Mouse (Mus musculus): ENCODE results near the gene Nrip1. TPM values are rescaled to one million over a fixed set of nuclear protein-coding genes. Genes with fewer than 3 reads are reported as not detected.

The Nrip1 gene
- polyA plus RNA-seq, 1 experiment = 2.4 TPM

GRCm38 (mm10) chr16:76365790-76366406, 7.7 kb downstream of the Nrip1 start:
- Histone ChIP-seq H3K36me3 (ENCODE audit: control insufficient read depth, insufficient read depth) (peaks cover 14% of the 10 kb centered on the region), H3K79me3 (ENCODE audit: low read depth) (peaks cover 89% of the 10 kb centered on the region), H3K79me2 (ENCODE audit: control insufficient read depth, insufficient read depth) (peaks cover 100% of the 10 kb centered on the region), H3K4me3 (ENCODE audit: insufficient read depth, poor library complexity, severe bottlenecking) (no peak overlapping the region), H3K27me3 (ENCODE audit: control insufficient read depth, insufficient read depth, insufficient read length) (no peaks in the 10 kb centered on the region), H3ac (ENCODE audit: control insufficient read depth, insufficient read length, low read depth) (no peak overlapping the region)
- TF ChIP-seq CTCF (IDR thresholded peaks at IDR 0.05; ENCODE audit: control insufficient read depth, insufficient read depth, insufficient read length) (no peak), MAX (IDR thresholded peaks at IDR 0.05) (no peak)

GRCm38 (mm10) chr16:76365237-76365636, 8.4 kb downstream of the Nrip1 start:
- H3K4me3 ChIP-seq (ENCODE audit: insufficient read depth, poor library complexity, severe bottlenecking) = no peak overlapping the region
- TF ChIP-seq MAX (IDR thresholded peaks at IDR 0.05) (no peak), FOSL1 (IDR thresholded peaks at IDR 0.05; ENCODE audit: insufficient read depth, low read length, poor library complexity, severe bottlenecking) (no peak), CTCF (IDR thresholded peaks at IDR 0.05; ENCODE audit: control insufficient read depth, insufficient read depth, insufficient read length) (no peak), MYOD1 (IDR thresholded peaks at IDR 0.05; ENCODE audit: control insufficient read depth, insufficient read length, low read depth) (no peak), CEBPB (IDR thresholded peaks at IDR 0.05; ENCODE audit: low read depth) (no peak), MYOG (IDR thresholded peaks at IDR 0.05; ENCODE audit: control insufficient read depth, extremely low read depth, insufficient read length) (no peak), USF1 (IDR thresholded peaks at IDR 0.05; ENCODE audit: low read depth) (no peak)
- H3K79me3 ChIP-seq (ENCODE audit: low read depth) = peaks cover 86% of the 10 kb centered on the region
- H3K27me3 ChIP-seq (ENCODE audit: control insufficient read depth, insufficient read depth, insufficient read length) = no peaks in the 10 kb centered on the region
- H3ac ChIP-seq (ENCODE audit: control insufficient read depth, insufficient read length, low read depth) = no peak overlapping the region
- peaks cover 100% of the 10 kb centered on the region for H3K79me2 ChIP-seq (ENCODE audit: control insufficient read depth, insufficient read depth)
- H3K36me3 ChIP-seq (ENCODE audit: control insufficient read depth, insufficient read depth) = peaks cover 14% of the 10 kb centered on the region

- no peak overlapping the region for H3K4me3 ChIP-seq (ENCODE audit: insufficient read depth, poor library complexity, severe bottlenecking)
- no peak for TF ChIP-seq MYOG (IDR thresholded peaks at IDR 0.05; ENCODE audit: control insufficient read depth, extremely low read depth, insufficient read length)
- no peak for TF ChIP-seq FOSL1 (IDR thresholded peaks at IDR 0.05; ENCODE audit: insufficient read depth, low read length, poor library complexity, severe bottlenecking)
- no peak for TF ChIP-seq USF1 (IDR thresholded peaks at IDR 0.05; ENCODE audit: low read depth)
- TF ChIP-seq CTCF (IDR thresholded peaks at IDR 0.05; ENCODE audit: control insufficient read depth, insufficient read depth, insufficient read length) = no peak
- TF ChIP-seq CEBPB (IDR thresholded peaks at IDR 0.05; ENCODE audit: low read depth) = no peak
- no peak for TF ChIP-seq MYOD1 (IDR thresholded peaks at IDR 0.05; ENCODE audit: control insufficient read depth, insufficient read length, low read depth)
- TF ChIP-seq MAX (IDR thresholded peaks at IDR 0.05) = no peak
- peaks cover 100% of the 10 kb centered on the region for H3K79me2 ChIP-seq (ENCODE audit: control insufficient read depth, insufficient read depth)
- H3K27me3 ChIP-seq (ENCODE audit: control insufficient read depth, insufficient read depth, insufficient read length) = no peaks in the 10 kb centered on the region
- no peak overlapping the region for H3ac ChIP-seq (ENCODE audit: control insufficient read depth, insufficient read length, low read depth)
- H3K79me3 ChIP-seq (ENCODE audit: low read depth) = peaks cover 80% of the 10 kb centered on the region
- peaks cover 14% of the 10 kb centered on the region for H3K36me3 ChIP-seq (ENCODE audit: control insufficient read depth, insufficient read depth)
These were observed 10.0 kb downstream of the Nrip1 start for GRCm38 (mm10) chr16:76363641-76364040.

- TF ChIP-seq MYOG (IDR thresholded peaks at IDR 0.05; ENCODE audit: control insufficient read depth, extremely low read depth, insufficient read length) (no peak), USF1 (IDR thresholded peaks at IDR 0.05; ENCODE audit: low read depth) (no peak), CTCF (IDR thresholded peaks at IDR 0.05; ENCODE audit: control insufficient read depth, insufficient read depth, insufficient read length) (no peak), FOSL1 (IDR thresholded peaks at IDR 0.05; ENCODE audit: insufficient read depth, low read length, poor library complexity, severe bottlenecking) (no peak), MAX (IDR thresholded peaks at IDR 0.05) (no peak), CEBPB (IDR thresholded peaks at IDR 0.05; ENCODE audit: low read depth) (no peak), MYOD1 (IDR thresholded peaks at IDR 0.05; ENCODE audit: control insufficient read depth, insufficient read length, low read depth) (no peak)
- Histone ChIP-seq H3K79me3 (ENCODE audit: low read depth) (peaks cover 78% of the 10 kb centered on the region), H3K36me3 (ENCODE audit: control insufficient read depth, insufficient read depth) (peaks cover 19% of the 10 kb centered on the region), H3K27me3 (ENCODE audit: control insufficient read depth, insufficient read depth, insufficient read length) (no peaks in the 10 kb centered on the region), H3K4me3 (ENCODE audit: insufficient read depth, poor library complexity, severe bottlenecking) (no peak overlapping the region), H3ac (ENCODE audit: control insufficient read depth, insufficient read length, low read depth) (no peak overlapping the region), H3K79me2 (ENCODE audit: control insufficient read depth, insufficient read depth) (peaks cover 100% of the 10 kb centered on the region)
These were observed 10.6 kb downstream of the Nrip1 start for GRCm38 (mm10) chr16:76362982-76363381.

DNA sequence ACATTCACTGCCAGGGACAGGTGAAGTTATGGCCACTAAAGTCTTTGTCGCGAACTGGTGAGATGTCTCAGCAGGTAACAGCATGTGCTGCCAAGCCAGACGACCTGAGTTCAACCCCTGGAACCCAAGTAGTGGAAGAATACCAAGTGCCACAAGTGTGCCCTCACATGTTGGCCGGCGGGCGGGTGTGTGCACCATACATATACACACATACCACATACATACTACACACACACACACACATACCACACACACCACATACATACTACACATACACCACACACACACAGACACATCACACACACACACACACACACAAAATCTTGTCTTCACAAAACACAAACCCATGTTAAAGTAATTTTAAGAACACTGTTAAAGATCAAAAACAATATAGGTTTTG, 13.2 kb downstream of the Nrip1 start:
- no peak for TF ChIP-seq MYOD1 (IDR thresholded peaks at IDR 0.05; ENCODE audit: control insufficient read depth, insufficient read length, low read depth)
- no peak for TF ChIP-seq CEBPB (IDR thresholded peaks at IDR 0.05; ENCODE audit: low read depth)
- no peak for TF ChIP-seq USF1 (IDR thresholded peaks at IDR 0.05; ENCODE audit: low read depth)
- TF ChIP-seq CTCF (IDR thresholded peaks at IDR 0.05; ENCODE audit: control insufficient read depth, insufficient read depth, insufficient read length) = no peak
- H3K27me3 ChIP-seq (ENCODE audit: control insufficient read depth, insufficient read depth, insufficient read length) = no peaks in the 10 kb centered on the region
- H3K36me3 ChIP-seq (ENCODE audit: control insufficient read depth, insufficient read depth) = peaks cover 8% of the 10 kb centered on the region
- peaks cover 100% of the 10 kb centered on the region for H3K79me2 ChIP-seq (ENCODE audit: control insufficient read depth, insufficient read depth)
- peaks cover 70% of the 10 kb centered on the region for H3K79me3 ChIP-seq (ENCODE audit: low read depth)
- no peak overlapping the region for H3K4me3 ChIP-seq (ENCODE audit: insufficient read depth, poor library complexity, severe bottlenecking)
- no peak overlapping the region for H3ac ChIP-seq (ENCODE audit: control insufficient read depth, insufficient read length, low read depth)

DNA sequence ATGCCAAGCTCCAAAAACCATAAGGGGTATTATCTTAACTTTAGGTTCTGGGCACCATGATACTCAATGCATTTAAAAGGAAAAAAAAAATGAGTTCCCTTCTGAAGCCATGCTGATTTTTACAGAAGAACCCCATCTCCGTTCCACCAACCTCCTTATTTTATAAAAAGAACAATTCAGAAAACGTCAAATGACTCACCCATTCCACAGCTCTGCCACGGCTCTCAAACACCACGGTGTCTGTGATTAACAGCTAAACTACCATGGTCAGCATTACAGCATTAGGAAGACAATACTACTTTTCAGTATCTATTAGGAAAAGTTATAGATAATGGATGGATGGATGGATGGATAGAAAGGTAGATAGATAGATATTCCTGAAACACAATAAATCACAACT, 14.9 kb downstream of the Nrip1 start:
- Histone ChIP-seq H3K79me3 (ENCODE audit: low read depth) (peaks cover 65% of the 10 kb centered on the region), H3K4me3 (ENCODE audit: insufficient read depth, poor library complexity, severe bottlenecking) (no peak overlapping the region), H3ac (ENCODE audit: control insufficient read depth, insufficient read length, low read depth) (no peak overlapping the region), H3K36me3 (ENCODE audit: control insufficient read depth, insufficient read depth) (peaks cover 8% of the 10 kb centered on the region), H3K27me3 (ENCODE audit: control insufficient read depth, insufficient read depth, insufficient read length) (no peaks in the 10 kb centered on the region), H3K79me2 (ENCODE audit: control insufficient read depth, insufficient read depth) (peaks cover 100% of the 10 kb centered on the region)
- TF ChIP-seq USF1 (IDR thresholded peaks at IDR 0.05; ENCODE audit: low read depth) (no peak), FOSL1 (IDR thresholded peaks at IDR 0.05; ENCODE audit: insufficient read depth, low read length, poor library complexity, severe bottlenecking) (no peak), CTCF (IDR thresholded peaks at IDR 0.05; ENCODE audit: control insufficient read depth, insufficient read depth, insufficient read length) (no peak), MAX (IDR thresholded peaks at IDR 0.05) (no peak), CEBPB (IDR thresholded peaks at IDR 0.05; ENCODE audit: low read depth) (no peak), MYOG (IDR thresholded peaks at IDR 0.05; ENCODE audit: control insufficient read depth, extremely low read depth, insufficient read length) (no peak), MYOD1 (IDR thresholded peaks at IDR 0.05; ENCODE audit: control insufficient read depth, insufficient read length, low read depth) (no peak)
